Mouse (Mus musculus) mouse embryonic stem cell (cell line): ENCODE measurements around the gene Atp5b.
"Not testable (repeated sequence)": the region's sequence is repeated elsewhere in the genome, so short reads cannot be mapped to it uniquely, and the experiment has no call there.

Experiments used
- in situ Hi-C, 2 experiments: fragments of 300-500 bp; cut with MboI; formaldehyde crosslinking; loops; 1 replicate in 1 of 2; 3 replicates in 1 of 2; pipeline ENCODE4 v1.14.3; 2019 to 2020; ENCODE audit warnings: low sequenced_read_pairs in 2 of 2, low pct_unique_long_range_greater_than_20kb in 1 of 2, mixed read lengths in 1 of 2; ENCODE audit not compliant: unreplicated experiment in 1 of 2

Gene Atp5b

GRCm38 (mm10) chr10:128062221-128062989 lies 20.7 kb upstream of the Atp5b start:
- in situ Hi-C loops = no loop called here

GRCm38 (mm10) chr10:128066072-128066471 lies 17.0 kb upstream of the Atp5b start:
- in situ Hi-C loops = no loop called here

- in situ Hi-C loops = no loop called here
Measured at GRCm38 (mm10) chr10:128069201-128069600, 13.9 kb upstream of the Atp5b start.

GRCm38 (mm10) chr10:128070432-128070831 lies 12.6 kb upstream of the Atp5b start:
- in situ Hi-C loops = not testable (repeated sequence)

- in situ Hi-C loops = not testable (repeated sequence)
Measured at GRCm38 (mm10) chr10:128078269-128078668, 4.8 kb upstream of the Atp5b start.

- in situ Hi-C loops = no loop called here
Measured at GRCm38 (mm10) chr10:128080496-128080895, 2.6 kb upstream of the Atp5b start.

- in situ Hi-C loops = no loop called here
Measured at GRCm38 (mm10) chr10:128081807-128082476, 1.1 kb upstream of the Atp5b start.

- in situ Hi-C loops = no loop called here
Measured at GRCm38 (mm10) chr10:128082477-128082808, 630 bp upstream of the Atp5b start.

GRCm38 (mm10) chr10:128083688-128084087 lies 615 bp downstream of the Atp5b start:
- in situ Hi-C loops = no loop called here

GRCm38 (mm10) chr10:128084160-128084559 lies 1.1 kb downstream of the Atp5b start:
- in situ Hi-C loops = no loop called here

- in situ Hi-C loops = loop anchor here in 1 of 2 experiments (5.0 kb wide), 1 partner anchor 36 kb away; no protein-coding TSS in a partner anchor
Measured at GRCm38 (mm10) chr10:128086391-128086790, 3.3 kb downstream of the Atp5b start.

GRCm38 (mm10) chr10:128087216-128087615 lies 4.1 kb downstream of the Atp5b start:
- in situ Hi-C loops = loop anchor here in 1 of 2 experiments (5.0 kb wide), 1 partner anchor 35 kb away; no protein-coding TSS in a partner anchor

GRCm38 (mm10) chr10:128088181-128088580 lies 5.1 kb downstream of the Atp5b start:
- in situ Hi-C loops = loop anchor here in 1 of 2 experiments (5.0 kb wide), 1 partner anchor 34 kb away; no protein-coding TSS in a partner anchor

- in situ Hi-C loops = loop anchor here (5.0 to 10.0 kb wide), 2 partner anchors 32 to 105 kb away; partner anchors contain the start of gene Gls2 (in 1 of the 2)
Measured at GRCm38 (mm10) chr10:128089842-128090241, 6.8 kb downstream of the Atp5b start.

- in situ Hi-C loops = loop anchor here in 1 of 2 experiments (10.0 kb wide), 1 partner anchor 104 kb away; the partner anchor contains the start of gene Gls2
Measured at GRCm38 (mm10) chr10:128090651-128091563, 7.8 kb downstream of the Atp5b start.

GRCm38 (mm10) chr10:128091564-128092505 lies 8.8 kb downstream of the Atp5b start, which contains the start of gene Baz2a:
Gene Baz2a (plus strand): TSS chr10:128091577.
- in situ Hi-C loops = loop anchor here in 1 of 2 experiments (10.0 kb wide), 1 partner anchor 103 kb away; the partner anchor contains the start of gene Gls2
